Mouse (Mus musculus) layer of hippocampus, postnatal 14 days (tissue): ENCODE measurements around the gene Gstp3. TPM values are rescaled to one million over a fixed set of nuclear protein-coding genes. Genes with fewer than 3 reads are reported as not detected.
"Not testable (repeated sequence)": the region's sequence is repeated elsewhere in the genome, so short reads cannot be mapped to it uniquely, and the experiment has no call there.

ENCODE experiments used
- DNase-seq, 2 experiments: peaks; one replicate each; pipeline ENCODE4 v3.0.0; 2021 to 2022; ENCODE audit warnings: low spot score in 2 of 2, mixed read lengths in 1 of 2
- total RNA-seq, 2 experiments: library from RNA; stranded (reverse); gene quantifications; 2 replicates each; pipeline ENCODE4 v1.2.3; 2021

Gstp3 gene
- total RNA-seq, 2 experiments from 2014 or later = not detected

- DNase-seq = not testable (repeated sequence)
These were observed 4.0 kb upstream of the Gstp3 start for GRCm38 (mm10) chr19:4063357-4063756.

- DNase-seq = no peak
These were observed 1.6 kb upstream of the Gstp3 start for GRCm38 (mm10) chr19:4060899-4061465.

- DNase-seq = not testable (repeated sequence)
These were observed 902 bp upstream of the Gstp3 start for GRCm38 (mm10) chr19:4060044-4060898.

- no peak for DNase-seq
These were observed 788 bp downstream of the Gstp3 start for GRCm38 (mm10) chr19:4058581-4058980.

DNA sequence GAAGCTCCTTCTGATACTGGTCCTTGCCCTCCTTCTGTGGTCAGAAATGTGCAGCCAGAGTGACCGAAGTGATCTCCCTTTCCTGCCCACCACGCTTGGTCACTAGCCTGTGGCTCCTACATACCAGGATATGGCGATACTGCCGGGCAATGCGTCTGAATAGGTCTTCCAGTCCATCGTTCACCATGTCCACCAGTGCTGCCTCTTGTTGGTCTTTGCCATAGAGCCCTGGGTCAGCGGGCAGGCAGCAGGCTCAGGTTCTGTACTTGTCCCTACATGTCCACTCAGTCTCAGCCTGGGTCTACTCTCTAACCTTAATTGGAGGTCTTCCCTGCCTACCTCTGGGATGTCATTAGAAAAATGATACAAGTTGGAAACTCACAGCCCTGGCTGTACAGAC lies 1.4 kb downstream of the Gstp3 start:
- DNase-seq = no peak

- DNase-seq = no peak
These were observed 2.0 kb downstream of the Gstp3 start for GRCm38 (mm10) chr19:4057389-4057788.

- DNase-seq = no peak
These were observed 2.6 kb downstream of the Gstp3 start for GRCm38 (mm10) chr19:4056727-4057126.

- no peak for DNase-seq
These were observed 3.2 kb downstream of the Gstp3 start for GRCm38 (mm10) chr19:4055947-4056693.

- no peak for DNase-seq
These were observed 4.0 kb downstream of the Gstp3 start for GRCm38 (mm10) chr19:4055216-4055946.

DNA sequence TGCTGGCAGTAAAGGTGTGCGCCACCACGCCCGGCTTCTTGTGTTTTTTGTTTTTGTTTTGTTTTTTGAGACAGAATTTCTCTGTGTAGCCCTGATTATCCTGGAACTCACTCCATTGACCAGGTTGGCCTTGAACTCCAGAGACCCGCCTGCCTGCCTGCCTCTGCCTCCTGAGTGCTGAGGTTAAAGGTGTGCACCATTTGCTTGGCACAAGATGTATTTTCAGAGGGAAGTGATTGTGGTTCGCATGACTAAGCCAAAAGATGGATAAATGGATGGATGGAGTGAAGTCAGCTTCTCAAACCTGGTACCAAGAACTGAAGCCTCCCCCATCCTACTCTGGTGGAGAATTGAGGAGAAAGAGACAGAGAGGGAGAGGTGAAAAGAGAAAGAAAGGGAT lies 4.8 kb downstream of the Gstp3 start:
- DNase-seq = no peak

DNA sequence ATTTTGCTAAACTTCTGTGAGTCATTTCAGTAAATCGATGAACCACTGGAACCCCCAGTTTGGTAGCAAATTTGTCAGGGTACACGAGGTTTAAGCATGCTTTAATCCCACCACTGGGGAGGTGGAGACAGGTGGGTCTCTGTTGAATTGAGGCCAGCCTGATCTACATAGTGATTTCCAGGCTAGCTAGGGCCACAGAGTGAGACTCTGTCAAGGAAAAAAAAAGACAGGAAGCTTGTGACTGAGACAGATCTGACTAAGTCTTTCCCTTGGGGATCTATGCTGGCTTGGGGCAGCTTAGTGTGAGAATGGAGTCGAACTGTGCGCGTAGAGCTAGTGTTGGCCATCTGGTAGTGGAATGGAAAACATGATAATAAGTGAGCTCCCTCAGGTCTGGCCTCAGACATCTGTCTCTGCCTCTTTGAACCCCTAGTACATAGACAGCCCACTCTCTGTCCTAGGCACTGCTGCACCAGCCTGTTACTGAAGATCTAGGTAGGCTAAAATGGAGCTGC lies 6.8 kb downstream of the Gstp3 start:
- DNase-seq = no peak

GRCm38 (mm10) chr19:4051741-4052515 lies 7.4 kb downstream of the Gstp3 start:
- peak; percentile 32 to 33 for DNase-seq

DNA sequence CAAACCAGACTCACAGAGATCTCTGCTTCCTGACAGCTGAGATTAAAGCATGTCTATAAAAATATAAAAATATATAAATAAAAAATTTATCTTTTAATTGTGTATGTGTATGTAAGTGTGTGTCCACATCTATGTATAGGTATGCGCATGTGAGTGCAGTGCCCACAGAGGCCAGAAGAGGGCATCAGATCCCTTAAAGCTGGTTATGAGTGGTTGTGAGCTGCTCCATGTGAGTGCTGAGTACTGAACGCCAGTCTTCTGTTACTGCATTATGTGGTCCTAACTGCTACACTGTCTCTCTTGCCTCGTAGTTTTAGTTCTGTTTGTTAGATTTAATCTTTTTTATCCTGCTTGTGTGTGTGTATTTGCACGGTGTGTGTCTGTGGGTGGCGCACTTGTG lies 8.4 kb downstream of the Gstp3 start:
- DNase-seq = no peak

DNA sequence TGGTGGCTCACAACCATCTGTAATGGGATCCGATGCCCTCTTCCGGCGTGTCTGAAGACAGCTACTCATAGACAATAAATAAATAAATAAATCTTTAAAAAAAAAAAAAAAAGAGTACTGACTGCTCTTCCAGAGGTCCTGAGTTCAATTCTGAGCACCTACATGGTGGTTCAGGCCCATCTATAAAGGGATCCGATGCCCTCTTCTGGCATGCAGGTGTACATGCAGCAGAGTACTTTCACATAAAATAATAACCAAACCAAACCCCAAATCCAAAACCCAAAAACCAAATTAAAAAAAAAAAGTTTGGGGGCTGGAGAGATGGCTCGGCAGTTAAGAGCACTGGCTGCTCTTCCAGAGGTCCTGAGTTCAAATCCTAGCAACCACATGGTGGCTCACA lies 10.3 kb downstream of the Gstp3 start:
- DNase-seq = not testable (repeated sequence)

- peak; percentile 49 to 77 for DNase-seq
These were observed 11.5 kb downstream of the Gstp3 start for GRCm38 (mm10) chr19:4047859-4048258.

DNA sequence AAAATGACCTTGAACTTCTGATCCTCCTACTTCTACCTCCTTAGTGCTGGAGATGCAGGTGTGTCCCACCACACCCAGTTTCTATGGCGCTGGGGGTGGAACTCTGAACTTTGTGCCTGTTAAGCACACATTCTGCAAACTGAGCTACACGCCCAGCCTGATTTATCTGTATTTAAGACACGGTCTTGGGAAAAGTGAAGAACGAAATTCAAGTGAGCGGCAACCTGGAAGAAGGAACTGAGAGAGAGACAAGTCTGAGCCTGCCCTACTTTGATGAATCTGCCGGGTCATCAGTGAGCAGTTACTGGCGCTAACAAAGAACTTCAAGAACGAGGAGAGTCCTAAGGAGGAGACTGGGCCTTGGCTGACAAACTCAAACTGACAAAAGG lies 12.5 kb downstream of the Gstp3 start:
- no peak for DNase-seq

- peak; percentile 80 to 81 for DNase-seq
These were observed 13.2 kb downstream of the Gstp3 start, which contains the start of gene Gstp2 for GRCm38 (mm10) chr19:4045966-4046865. Gene Gstp2, minus strand, starts transcription at chr19:4046023.

DNA sequence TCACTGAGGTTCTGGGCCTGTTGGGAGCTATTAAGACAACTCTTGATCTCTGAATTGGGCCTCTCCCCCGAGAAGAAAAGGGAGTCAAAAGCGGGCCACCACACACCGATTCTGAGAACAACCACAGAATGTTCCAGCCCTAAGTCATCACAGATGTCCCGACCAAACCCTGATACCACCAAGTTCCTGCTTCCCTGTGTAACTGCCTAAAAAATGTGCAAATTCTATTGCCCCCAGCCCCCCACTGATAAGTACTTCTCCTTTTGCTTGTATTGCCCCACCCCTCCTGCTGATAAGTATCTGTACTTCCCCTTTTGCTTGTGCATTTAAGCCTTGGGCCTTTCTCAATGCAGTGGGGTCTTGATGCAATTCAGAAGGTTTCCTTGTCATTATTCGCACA lies 15.3 kb downstream of the Gstp3 start:
- DNase-seq = not testable (repeated sequence)

GRCm38 (mm10) chr19:4042124-4042523 lies 17.2 kb downstream of the Gstp3 start:
- DNase-seq = no peak
